Mouse (Mus musculus) adrenal gland, adult 18-20 months (tissue): ENCODE measurements around the gene 5430419D17Rik. TPM values are rescaled to one million over a fixed set of nuclear protein-coding genes. Genes with fewer than 3 reads are reported as not detected.

Experiments
- DNase-seq, 2 experiments: peaks; one replicate each; pipeline ENCODE4 v3.0.0; 2021 to 2022; ENCODE audit warnings: low spot score in 2 of 2
- long read RNA-seq, 2 experiments: library from polyadenylated mRNA; stranded (forward); transcript quantifications; one replicate each; pipeline ENCODE4 v2.0.0; 2021
- total RNA-seq, 2 experiments: library from RNA; stranded (reverse); gene quantifications; 1 replicate in 1 of 2; 2 replicates in 1 of 2; pipeline ENCODE4 v1.2.3; 2021

Gene 5430419D17Rik
- total RNA-seq = not detected
- long read RNA-seq, experiment 1 = 0 reads
- long read RNA-seq, experiment 2 = 0 reads

- DNase-seq = no peak
These were observed at the start of gene 5430419D17Rik for GRCm38 (mm10) chr7:131174121-131174520. 5430419D17Rik (plus strand) TSS chr7:131174402.

GRCm38 (mm10) chr7:131130021-131130420 lies 44.2 kb upstream of the 5430419D17Rik start:
- no peak for DNase-seq

GRCm38 (mm10) chr7:131133181-131133580 lies 41.0 kb upstream of the 5430419D17Rik start:
- no peak for DNase-seq

- DNase-seq = no peak
These were observed 28.0 kb upstream of the 5430419D17Rik start, which contains the start of gene 4933402N03Rik for GRCm38 (mm10) chr7:131146214-131146613. 4933402N03Rik (minus strand) TSS chr7:131146314.

GRCm38 (mm10) chr7:131150179-131150578 lies 24.0 kb upstream of the 5430419D17Rik start:
- DNase-seq = no peak

GRCm38 (mm10) chr7:131153044-131153443 lies 21.2 kb upstream of the 5430419D17Rik start:
- no peak for DNase-seq

GRCm38 (mm10) chr7:131162251-131162650 lies 12.0 kb upstream of the 5430419D17Rik start:
- DNase-seq = no peak

- no peak for DNase-seq
These were observed 6.4 kb upstream of the 5430419D17Rik start for GRCm38 (mm10) chr7:131167771-131168170.

- no peak for DNase-seq
These were observed 5.1 kb upstream of the 5430419D17Rik start for GRCm38 (mm10) chr7:131169099-131169498.

- DNase-seq = peak; percentile 34 to 48
These were observed 8.5 kb downstream of the 5430419D17Rik start for GRCm38 (mm10) chr7:131182685-131183084.

GRCm38 (mm10) chr7:131184339-131184738 lies 10.1 kb downstream of the 5430419D17Rik start:
- DNase-seq = no peak

- DNase-seq = no peak
These were observed 12.8 kb downstream of the 5430419D17Rik start for GRCm38 (mm10) chr7:131187047-131187446.

- no peak for DNase-seq
These were observed 13.8 kb downstream of the 5430419D17Rik start for GRCm38 (mm10) chr7:131187996-131188395.

GRCm38 (mm10) chr7:131223086-131223485 lies 48.9 kb downstream of the 5430419D17Rik start:
- DNase-seq = no peak

- DNase-seq = no peak
These were observed 61.9 kb downstream of the 5430419D17Rik start for GRCm38 (mm10) chr7:131236091-131236490.

- DNase-seq = no peak
These were observed 70.8 kb downstream of the 5430419D17Rik start for GRCm38 (mm10) chr7:131244993-131245392.

- DNase-seq = no peak
These were observed 82.6 kb downstream of the 5430419D17Rik start for GRCm38 (mm10) chr7:131256841-131257240.

- DNase-seq = no peak
These were observed 83.1 kb downstream of the 5430419D17Rik start for GRCm38 (mm10) chr7:131257309-131257708.

GRCm38 (mm10) chr7:131260946-131261345 lies 86.7 kb downstream of the 5430419D17Rik start:
- no peak for DNase-seq

- no peak for DNase-seq
These were observed 90.0 kb downstream of the 5430419D17Rik start for GRCm38 (mm10) chr7:131264251-131264650.

- no peak for DNase-seq
These were observed 91.6 kb downstream of the 5430419D17Rik start for GRCm38 (mm10) chr7:131265851-131266250.

- DNase-seq = no peak
These were observed 122.9 kb downstream of the 5430419D17Rik start for GRCm38 (mm10) chr7:131297151-131297550.

GRCm38 (mm10) chr7:131303340-131303739 lies 129.1 kb downstream of the 5430419D17Rik start:
- DNase-seq = no peak
